Mouse (Mus musculus): ENCODE results near the gene U90926. TPM values are rescaled to one million over a fixed set of nuclear protein-coding genes. Genes with fewer than 3 reads are reported as not detected.

The U90926 gene
- polyA plus RNA-seq, 1 experiment from 2014 or later = not detected

GRCm38 (mm10) chr5:92188881-92189483, 26.2 kb downstream of the U90926 start:
- Histone ChIP-seq H3K27me3 (replicated peaks; ENCODE audit: insufficient read depth, low read length) (no peaks in the 10 kb centered on the region), H3K4me1 (ENCODE audit: insufficient read depth, low read depth, low read length) (no peaks in the 10 kb centered on the region), H3K9ac (replicated peaks; ENCODE audit: low read depth) (no peak overlapping the region), H3K36me3 (ENCODE audit: insufficient read depth, low read length) (peaks cover 40% of the 10 kb centered on the region), H3K27ac (ENCODE audit: low read length) (no peak overlapping the region), H3K9me3 (ENCODE audit: low read length) (no peaks in the 10 kb centered on the region), H3K4me2 (replicated peaks; ENCODE audit: low read depth, low read length) (no peak overlapping the region), H3K4me3 (ENCODE audit: low read depth, low read length) (no peak overlapping the region)
- ATAC-seq (no peak), DNase-seq (ENCODE audit: low spot score) (no peak)
- TF ChIP-seq EP300 (IDR thresholded peaks at IDR 0.05) (no peak), CTCF (IDR thresholded peaks at IDR 0.05) (no peak)
- 93% methylated on average over 7 of the region's 7 CpGs for WGBS

GRCm38 (mm10) chr5:92183071-92183830, 32.0 kb downstream of the U90926 start:
- Histone ChIP-seq H3K36me3 (ENCODE audit: insufficient read depth, low read length) (peaks cover 39% of the 10 kb centered on the region), H3K4me2 (replicated peaks; ENCODE audit: low read depth, low read length) (no peak overlapping the region), H3K4me1 (ENCODE audit: insufficient read depth, low read depth, low read length) (no peaks in the 10 kb centered on the region), H3K9me3 (ENCODE audit: low read length) (no peaks in the 10 kb centered on the region), H3K27ac (ENCODE audit: low read length) (no peak overlapping the region), H3K9ac (replicated peaks; ENCODE audit: low read depth) (no peak overlapping the region), H3K4me3 (ENCODE audit: low read depth, low read length) (no peak overlapping the region), H3K27me3 (replicated peaks; ENCODE audit: insufficient read depth, low read length) (no peaks in the 10 kb centered on the region)
- no peak for TF ChIP-seq CTCF (IDR thresholded peaks at IDR 0.05)
- TF ChIP-seq EP300 (IDR thresholded peaks at IDR 0.05) = no peak
- 73% methylated on average over 8 of the region's 8 CpGs for WGBS
- ATAC-seq (no peak), DNase-seq (ENCODE audit: low spot score) (no peak)

GRCm38 (mm10) chr5:92165976-92166375, 49.2 kb downstream of the U90926 start:
- Histone ChIP-seq H3K27ac (ENCODE audit: low read length) (no peak overlapping the region), H3K4me3 (ENCODE audit: low read depth, low read length) (no peak overlapping the region), H3K9me3 (ENCODE audit: low read length) (no peaks in the 10 kb centered on the region), H3K36me3 (ENCODE audit: insufficient read depth, low read length) (peaks cover 10% of the 10 kb centered on the region; the same call in 1 of the 2 replicates), H3K9ac (replicated peaks; ENCODE audit: low read depth) (no peak overlapping the region), H3K4me1 (ENCODE audit: insufficient read depth, low read depth, low read length) (no peaks in the 10 kb centered on the region), H3K4me2 (replicated peaks; ENCODE audit: low read depth, low read length) (no peak overlapping the region), H3K27me3 (replicated peaks; ENCODE audit: insufficient read depth, low read length) (no peaks in the 10 kb centered on the region)
- DNase-seq (ENCODE audit: low spot score) (no peak), ATAC-seq (no peak)
- no peak for TF ChIP-seq CTCF (IDR thresholded peaks at IDR 0.05)
- TF ChIP-seq EP300 (IDR thresholded peaks at IDR 0.05) = no peak
- 82% methylated on average over 6 of the region's 6 CpGs for WGBS

Other genes starting within 250 kb of the U90926 start
- gene Odaph, start 227.9 kb downstream of the U90926 start, polyA plus RNA-seq (2015; fragmentation: Nextera tagmentation; extraction: Ambion mirVana) = 0.21 TPM in 1 of 2 replicates, not detected in the other
- 5.1 and 6.2 TPM in 2 replicates for gene Cdkl2, start 171.5 kb downstream of the U90926 start, polyA plus RNA-seq (2015; fragmentation: Nextera tagmentation; extraction: Ambion mirVana)
- 95.2 and 102 TPM in 2 replicates for gene G3bp2, start 131.7 kb downstream of the U90926 start, polyA plus RNA-seq (2015; fragmentation: Nextera tagmentation; extraction: Ambion mirVana)
- gene Uso1, start 77.5 kb downstream of the U90926 start, polyA plus RNA-seq (2015; fragmentation: Nextera tagmentation; extraction: Ambion mirVana) = 28.8 and 31.7 TPM in 2 replicates
- 0.14 and 0.69 TPM in 2 replicates for gene Ppef2, start 40.9 kb upstream of the U90926 start, polyA plus RNA-seq (2015; fragmentation: Nextera tagmentation; extraction: Ambion mirVana)
- gene Naaa, start 62.8 kb upstream of the U90926 start, polyA plus RNA-seq (2015; fragmentation: Nextera tagmentation; extraction: Ambion mirVana) = 27.2 and 27.8 TPM in 2 replicates
- gene Sdad1, start 95.1 kb upstream of the U90926 start, polyA plus RNA-seq (2015; fragmentation: Nextera tagmentation; extraction: Ambion mirVana) = 14.8 and 15.0 TPM in 2 replicates
- not detected in 2 replicates for gene Cxcl9, start 112.7 kb upstream of the U90926 start, polyA plus RNA-seq (2015; fragmentation: Nextera tagmentation; extraction: Ambion mirVana)
- gene Art3, start 116.4 kb upstream of the U90926 start, polyA plus RNA-seq (2015; fragmentation: Nextera tagmentation; extraction: Ambion mirVana) = 37.0 and 46.5 TPM in 2 replicates
- gene Cxcl10, start 133.5 kb upstream of the U90926 start, polyA plus RNA-seq (2015; fragmentation: Nextera tagmentation; extraction: Ambion mirVana) = 0.49 and 3.1 TPM in 2 replicates
- gene Nup54, start 219.8 kb upstream of the U90926 start, polyA plus RNA-seq (2015; fragmentation: Nextera tagmentation; extraction: Ambion mirVana) = 19.7 and 20.3 TPM in 2 replicates

All from lung, postnatal 0 days (tissue).